Mouse (Mus musculus) kidney, postnatal 0 days (tissue): ENCODE results near the gene Slc8a2. TPM values are rescaled to one million over a fixed set of nuclear protein-coding genes. Genes with fewer than 3 reads are reported as not detected.

Experiments
- ATAC-seq: fragments of 200-750 bp; cut with Nextera tagmentation; replicated peaks from 2 replicates; pipeline ENCODE4 v1.8.0; 2017; ENCODE audit warnings: low read depth, moderate number of reproducible peaks, moderate TSS enrichment, moderate library complexity; ENCODE audit not compliant: low FRiP score
- DNase-seq: peaks from one replicate; pipeline ENCODE4 v3.0.0-alpha.2; 2016; ENCODE audit warnings: low spot score
- H3K27ac ChIP-seq: fragments of 300-500 bp; sonication (generic); 2 replicates; pipeline ENCODE4 v1.5.1; 2014; ENCODE audit warnings: mild to moderate bottlenecking
- H3K27me3 ChIP-seq: fragments of 300-500 bp; sonication (generic); 2 replicates; pipeline ENCODE4 v1.6.1; 2014; ENCODE audit warnings: low read length, mixed read lengths; ENCODE audit not compliant: insufficient read depth
- H3K36me3 ChIP-seq: fragments of 300-500 bp; sonication (generic); 2 replicates; pipeline ENCODE4 v1.6.1; 2014; ENCODE audit warnings: low read length, mixed read lengths; ENCODE audit not compliant: insufficient read depth
- H3K4me1 ChIP-seq: fragments of 300-500 bp; sonication (generic); replicated peaks from 2 replicates; pipeline ENCODE4 v1.6.1; 2014; ENCODE audit warnings: antibody characterized with exemption, low read length, mixed read lengths; ENCODE audit not compliant: insufficient read depth
- H3K4me2 ChIP-seq: fragments of 300-500 bp; sonication (generic); 2 replicates; pipeline ENCODE4 v1.6.1; 2014; ENCODE audit warnings: mild to moderate bottlenecking, low read length, moderate library complexity, mixed read lengths
- H3K4me3 ChIP-seq: fragments of 300-500 bp; sonication (generic); replicated peaks from 2 replicates; pipeline ENCODE4 v1.5.1; 2014; ENCODE audit warnings: low read depth, low read length
- H3K9ac ChIP-seq: fragments of 300-500 bp; sonication (generic); 2 replicates; pipeline ENCODE4 v1.6.1; 2014; ENCODE audit warnings: low read depth, low read length
- H3K9me3 ChIP-seq: fragments of 300-500 bp; sonication (generic); replicated peaks from 2 replicates; pipeline ENCODE4 v1.6.1; 2016; ENCODE audit warnings: low read length, inconsistent platforms, mixed read lengths
- CTCF ChIP-seq: IDR thresholded peaks from 2 replicates; pipeline ENCODE4 v1.5.1; 2016; ENCODE audit warnings: antibody characterized with exemption, low read depth, mild to moderate bottlenecking, moderate library complexity
- WGBS: fragments of 180-500 bp; shearing (Covaris S2); extraction: QIAGEN DNeasy Blood & Tissue Kit; methylation state at CpG from one replicate; pipeline ENCODE4 v1.1.7; 2014; 5-methylcytosine and 5-hydroxymethylcytosine counted together
- polyA plus RNA-seq: library from polyadenylated mRNA; unstranded; fragments of >200 nt; fragmentation: Nextera tagmentation; extraction: Ambion mirVana; gene quantifications from 2 replicates; pipeline ENCODE4 v1.2.1, GENCODE M21; 2015

Gene Slc8a2
- polyA plus RNA-seq, 1 experiment from 2014 or later: 0.07 TPM

- DNase-seq: no peak
- 0 out of 2 replicates have a peak, but pooled peaks have one; percentile 23 for ATAC-seq
- 9% methylated on average over 39 of the region's 39 CpGs for WGBS
- H3K4me1 ChIP-seq: no peaks in the 10 kb centered on the region
- H3K9me3 ChIP-seq: no peaks in the 10 kb centered on the region
- peak overlapping the region; percentile 28; the same call in 1 of the 2 replicates for H3K4me2 ChIP-seq
- no peak for TF ChIP-seq CTCF
- H3K9ac ChIP-seq: no peak overlapping the region
- H3K27me3 ChIP-seq: peaks cover 10% of the 10 kb centered on the region; the same call in 1 of the 2 replicates
- H3K4me3 ChIP-seq: no peak overlapping the region
- no peak overlapping the region for H3K27ac ChIP-seq
- no peaks in the 10 kb centered on the region for H3K36me3 ChIP-seq
These were observed 29.1 kb downstream of the Slc8a2 start for GRCm38 (mm10) chr7:16158735-16159134.

- no peak for TF ChIP-seq CTCF
- no peak overlapping the region for H3K4me2 ChIP-seq
- no peaks in the 10 kb centered on the region for H3K4me1 ChIP-seq
- H3K4me3 ChIP-seq: no peak overlapping the region
- no peaks in the 10 kb centered on the region for H3K9me3 ChIP-seq
- no peak overlapping the region for H3K9ac ChIP-seq
- H3K27me3 ChIP-seq: peaks cover 10% of the 10 kb centered on the region; the same call in 1 of the 2 replicates
- no peak overlapping the region for H3K27ac ChIP-seq
- H3K36me3 ChIP-seq: no peaks in the 10 kb centered on the region
- WGBS: 73% methylated on average over 3 of the region's 3 CpGs
- ATAC-seq (no peak), DNase-seq (no peak)
These were observed 31.1 kb downstream of the Slc8a2 start for GRCm38 (mm10) chr7:16160702-16161101.

- no peaks in the 10 kb centered on the region for H3K9me3 ChIP-seq
- DNase-seq: no peak
- H3K27me3 ChIP-seq: peaks cover 10% of the 10 kb centered on the region; the same call in 1 of the 2 replicates
- no peak for ATAC-seq
- H3K4me1 ChIP-seq: no peaks in the 10 kb centered on the region
- WGBS: 80% methylated on average over 9 of the region's 9 CpGs
- no peak overlapping the region for H3K27ac ChIP-seq
- no peak overlapping the region for H3K9ac ChIP-seq
- no peak overlapping the region for H3K4me2 ChIP-seq
- no peak overlapping the region for H3K4me3 ChIP-seq
- H3K36me3 ChIP-seq: no peaks in the 10 kb centered on the region
- TF ChIP-seq CTCF: no peak
These were observed 31.7 kb downstream of the Slc8a2 start for GRCm38 (mm10) chr7:16161302-16161701.

- no peak overlapping the region for H3K9ac ChIP-seq
- peaks cover 10% of the 10 kb centered on the region; the same call in 1 of the 2 replicates for H3K27me3 ChIP-seq
- no peak for DNase-seq
- H3K4me2 ChIP-seq: no peak overlapping the region
- no peak overlapping the region for H3K27ac ChIP-seq
- WGBS: 80% methylated on average over 7 of the region's 7 CpGs
- H3K36me3 ChIP-seq: no peaks in the 10 kb centered on the region
- no peaks in the 10 kb centered on the region for H3K9me3 ChIP-seq
- no peak overlapping the region for H3K4me3 ChIP-seq
- no peaks in the 10 kb centered on the region for H3K4me1 ChIP-seq
- no peak for TF ChIP-seq CTCF
- ATAC-seq: no peak
These were observed 32.4 kb downstream of the Slc8a2 start for GRCm38 (mm10) chr7:16162036-16162435.

- no peak for TF ChIP-seq CTCF
- DNase-seq: peak; percentile 46
- 5% methylated on average over 1 of the region's 1 CpGs for WGBS
- Histone ChIP-seq H3K9ac (no peak overlapping the region), H3K4me3 (no peak overlapping the region), H3K4me2 (no peak overlapping the region), H3K27me3 (no peaks in the 10 kb centered on the region), H3K36me3 (no peaks in the 10 kb centered on the region), H3K4me1 (0 out of 2 replicates have a peak, but pooled peaks cover 3% of the 10 kb centered on the region), H3K9me3 (no peaks in the 10 kb centered on the region), H3K27ac (no peak overlapping the region)
- ATAC-seq: 0 out of 2 replicates have a peak, but pooled peaks have one; percentile 12
These were observed 42.5 kb downstream of the Slc8a2 start for GRCm38 (mm10) chr7:16172141-16172581.

- H3K9ac ChIP-seq: no peak overlapping the region
- no peaks in the 10 kb centered on the region for H3K27me3 ChIP-seq
- ATAC-seq (no peak), DNase-seq (no peak)
- H3K36me3 ChIP-seq: no peaks in the 10 kb centered on the region
- TF ChIP-seq CTCF: no peak
- H3K4me3 ChIP-seq: no peak overlapping the region
- H3K27ac ChIP-seq: no peak overlapping the region
- no peak overlapping the region for H3K4me2 ChIP-seq
- 0 out of 2 replicates have a peak, but pooled peaks cover 3% of the 10 kb centered on the region for H3K4me1 ChIP-seq
- H3K9me3 ChIP-seq: no peaks in the 10 kb centered on the region
- 7% methylated on average over 1 of the region's 1 CpGs for WGBS
These were observed 43.0 kb downstream of the Slc8a2 start for GRCm38 (mm10) chr7:16172586-16173140.
